Mouse (Mus musculus) CD4-positive helper T cell, adult 2 months (primary cell): ENCODE data around the gene Etnppl.

ENCODE experiments used
- DNase-seq: peaks from one replicate; pipeline ENCODE4 v3.0.0-alpha.2; 2012; ENCODE audit warnings: low read depth, missing footprints, low spot score

Etnppl gene

DNA sequence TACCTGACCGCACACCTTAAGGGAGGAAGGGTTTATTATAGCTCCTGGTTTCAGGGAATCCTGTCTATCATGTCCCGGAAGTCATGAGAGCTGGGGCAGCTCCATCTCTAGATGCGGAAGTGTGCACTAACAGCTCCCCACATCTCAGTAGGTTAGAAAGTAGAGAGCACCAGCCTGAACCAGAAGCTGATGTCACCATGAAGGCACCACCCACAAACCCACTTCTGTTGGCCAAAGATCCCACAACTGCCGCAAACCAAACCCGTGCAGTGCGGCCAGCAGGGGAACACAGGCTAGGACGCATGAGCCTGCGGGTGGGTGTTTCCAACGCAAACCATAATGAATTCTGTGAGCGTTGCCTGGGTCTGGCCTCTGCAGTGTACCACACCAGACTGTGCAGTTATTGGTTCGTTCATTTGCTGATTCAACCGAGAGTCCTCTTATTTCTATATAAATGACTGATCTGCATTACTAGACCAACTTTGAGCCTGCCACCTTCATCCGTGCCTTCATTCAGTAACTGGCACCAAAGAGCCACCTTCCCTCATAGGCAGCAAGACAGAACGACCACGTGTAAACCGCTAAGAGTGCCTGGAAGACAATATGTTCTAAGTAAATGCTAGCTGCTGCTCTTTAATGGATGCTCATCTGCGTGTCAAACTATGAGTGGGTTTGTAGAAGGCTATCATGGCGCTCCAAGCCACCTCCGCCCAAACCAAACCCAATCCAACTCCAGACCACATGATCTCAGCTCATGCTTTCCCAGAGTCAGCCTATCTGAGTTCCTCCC is 60.6 kb downstream of the Etnppl start:
- DNase-seq = no peak

DNA sequence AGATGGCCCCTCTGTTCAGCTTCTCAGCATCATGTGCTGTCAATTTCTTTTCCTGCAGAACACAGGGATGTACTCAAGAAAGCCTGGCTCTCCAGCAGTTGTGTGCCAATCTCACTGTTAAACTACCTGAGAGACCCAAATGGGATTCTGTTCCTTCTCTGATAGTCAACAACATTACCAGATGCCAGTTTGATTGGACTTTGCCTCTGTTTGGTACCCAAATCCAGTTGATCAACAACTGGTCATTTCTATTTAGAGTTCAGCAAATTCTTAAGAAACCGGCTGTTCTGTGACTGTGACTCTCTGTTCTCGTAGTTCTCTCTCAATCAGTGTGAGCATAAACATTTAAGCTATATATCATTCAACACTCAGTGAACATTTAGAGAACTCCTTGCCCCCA is 64.0 kb downstream of the Etnppl start:
- DNase-seq = no peak

DNA sequence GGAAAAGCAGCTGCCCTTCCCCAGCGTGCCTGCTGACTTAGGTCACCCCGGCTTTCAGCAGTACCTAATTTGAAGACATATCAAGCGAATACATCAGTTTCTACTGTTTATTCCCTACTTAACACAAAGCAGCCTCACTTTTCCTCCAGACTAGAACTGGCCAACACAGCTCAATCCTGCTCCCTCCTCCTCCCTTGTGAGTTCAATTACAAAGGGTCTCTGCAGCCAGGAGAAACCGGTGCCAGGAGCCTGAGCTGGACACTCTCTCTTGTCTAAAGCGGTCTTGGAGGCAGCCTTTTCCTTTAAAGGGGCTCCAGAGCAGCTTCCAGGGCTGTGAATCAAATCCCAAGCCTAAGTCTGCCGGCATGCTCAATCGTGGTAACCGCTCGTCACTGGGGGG is 64.9 kb downstream of the Etnppl start:
- no peak for DNase-seq

DNA sequence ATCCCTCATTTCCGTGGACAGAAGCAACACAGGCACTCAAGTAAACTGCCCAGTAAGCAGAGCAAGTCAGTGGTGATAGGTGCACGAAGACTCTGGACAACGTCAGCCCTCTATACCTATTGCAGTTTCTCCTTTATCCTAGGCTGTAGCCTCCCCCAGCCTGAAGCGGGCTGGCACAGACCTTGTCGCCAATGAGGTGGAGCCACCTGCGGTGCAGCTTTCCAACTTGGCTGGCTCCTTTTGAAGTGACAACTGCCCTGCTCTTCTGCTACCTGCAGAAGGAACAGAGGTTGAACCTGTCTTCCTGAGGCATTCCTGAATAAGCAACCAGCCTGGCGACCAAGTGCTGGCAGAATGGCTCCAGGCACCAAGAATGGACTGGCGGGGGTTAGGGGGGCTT is 66.6 kb downstream of the Etnppl start:
- DNase-seq = no peak

DNA sequence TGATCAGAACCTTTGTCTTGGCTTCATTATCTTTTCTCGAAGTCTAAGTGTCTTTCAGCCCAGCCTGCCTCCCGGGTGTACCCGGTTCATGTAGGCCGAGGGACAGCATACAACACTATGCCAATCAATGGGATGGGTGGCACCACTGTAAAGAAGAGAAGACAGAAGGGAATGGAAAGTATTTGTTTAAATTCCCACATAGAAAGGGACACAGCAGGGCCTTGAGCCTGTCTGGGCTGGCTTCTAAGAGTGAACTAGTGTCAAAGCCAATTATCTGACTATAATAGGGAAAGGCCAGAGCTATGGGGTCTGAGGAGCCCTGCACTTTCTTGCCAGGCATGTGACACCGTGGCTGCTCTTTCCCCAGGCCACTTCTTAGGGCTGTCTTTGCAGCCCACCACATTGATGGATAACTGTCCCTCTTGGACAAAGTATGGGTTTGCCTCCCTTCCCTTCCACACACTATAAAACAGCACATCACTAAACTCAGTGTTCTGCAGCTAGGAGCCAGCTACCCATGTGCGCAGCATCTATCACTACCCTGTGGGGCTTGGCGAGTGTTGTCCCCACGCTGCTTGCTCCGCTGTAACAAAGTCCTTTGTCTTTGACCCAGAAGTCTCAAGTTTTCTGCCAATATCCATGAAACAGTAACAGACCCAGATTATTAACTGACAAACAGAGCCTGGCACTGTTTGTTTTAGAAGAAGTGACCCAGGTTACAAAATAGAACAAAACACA is 67.2 kb downstream of the Etnppl start:
- no peak for DNase-seq

DNA sequence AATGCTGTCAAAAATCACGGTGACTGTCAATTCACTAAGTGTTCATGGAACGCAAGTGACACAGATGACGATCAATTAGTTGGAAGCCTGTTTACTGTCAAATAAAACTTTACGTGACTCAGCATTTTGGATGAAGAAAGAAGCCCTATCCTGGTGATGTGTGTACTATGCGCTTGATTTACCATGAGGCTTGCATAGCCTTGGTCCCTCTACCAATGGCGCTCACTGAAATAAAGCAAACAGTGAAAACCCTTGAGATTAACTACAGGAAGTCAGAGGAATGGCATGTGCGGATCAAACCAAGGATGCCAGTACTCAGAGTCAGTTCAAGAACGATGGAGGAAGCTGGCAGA is 67.7 kb downstream of the Etnppl start:
- no peak for DNase-seq

GRCm38 (mm10) chr3:130687051-130687450 is 69.8 kb downstream of the Etnppl start:
- DNase-seq = no peak
